Mouse (Mus musculus): ENCODE measurements around the gene Strn.

Gene Strn

DNA sequence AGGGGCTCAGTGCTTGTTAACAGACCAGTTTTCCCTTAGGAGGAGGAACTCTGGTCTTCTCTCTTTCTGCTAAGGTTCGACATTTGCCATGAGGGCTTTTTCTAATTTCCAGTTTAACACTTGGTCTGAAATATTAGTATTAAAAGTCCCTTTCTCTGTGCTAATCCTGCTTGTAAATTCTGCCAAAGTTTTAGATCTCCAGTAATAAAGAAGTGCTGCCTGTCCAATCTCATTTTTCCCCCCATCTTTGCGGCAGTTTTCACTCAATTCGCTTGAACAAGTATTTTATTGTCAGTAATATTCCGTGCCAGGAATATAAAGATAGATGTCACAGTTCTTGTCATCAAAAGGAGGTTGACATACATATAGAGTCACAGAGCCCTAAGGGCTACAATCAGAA lies at the start of gene Strn:
Gene Strn, minus strand, starts transcription at position 101 of the 400 bp plus-strand sequence.
- DNase-seq, result no peak

DNA sequence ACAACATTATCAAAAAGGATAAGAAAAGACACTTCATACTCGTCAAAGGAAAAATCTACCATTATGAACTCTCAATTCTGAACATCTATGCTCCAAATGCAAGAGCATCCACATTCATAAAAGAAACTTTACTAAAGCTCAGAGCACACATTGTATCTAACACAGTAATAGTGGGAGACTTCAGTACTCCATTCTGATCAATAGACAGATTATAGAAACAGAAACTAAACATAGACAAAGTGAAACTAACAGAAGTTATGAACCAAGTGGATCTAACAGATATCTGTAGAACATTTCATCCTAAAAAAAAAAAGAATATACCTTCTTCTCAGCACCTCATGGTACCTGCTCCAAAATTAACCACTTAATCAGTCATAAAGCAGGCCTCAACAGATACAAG lies 41.8 kb upstream of the Strn start:
- DNase-seq, result no peak

DNA sequence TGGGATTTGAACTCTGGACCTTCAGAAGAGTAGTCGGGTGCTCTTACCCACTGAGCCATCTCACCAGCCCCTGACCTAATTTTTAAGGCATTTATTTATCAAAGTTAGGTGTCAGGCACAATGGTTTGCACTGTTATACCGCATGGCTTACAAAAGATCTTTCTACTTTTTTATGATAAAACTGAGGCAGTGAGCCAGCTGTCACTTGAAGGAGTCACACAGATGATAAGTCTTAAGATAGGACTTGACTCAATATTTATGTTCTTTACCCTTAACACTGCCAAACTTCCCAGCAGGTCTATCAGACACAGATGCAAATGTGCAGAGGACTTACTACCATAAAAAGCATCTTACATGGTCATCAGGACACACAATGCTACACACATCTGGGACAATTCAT lies 35.3 kb upstream of the Strn start:
- no peak for DNase-seq

DNA sequence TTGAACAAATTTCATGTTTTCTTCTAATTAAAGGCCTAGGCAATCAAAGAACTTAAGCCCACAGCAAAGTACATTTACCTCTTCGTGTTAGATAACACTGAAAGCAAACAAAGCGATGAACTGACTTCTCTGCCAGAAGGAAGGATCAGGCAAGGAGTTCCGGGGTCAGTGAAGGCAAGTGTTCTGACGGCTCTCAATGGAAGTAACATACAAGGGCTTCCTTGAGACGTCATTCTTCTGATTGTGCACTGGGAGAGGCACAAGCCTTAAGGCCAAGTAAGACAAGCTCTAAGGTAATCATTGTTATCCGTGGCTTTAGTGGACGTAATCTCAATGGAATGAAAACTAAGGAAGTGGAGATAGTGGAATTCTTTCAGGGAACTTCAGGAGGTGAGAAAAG lies 33.9 kb upstream of the Strn start:
- no peak for DNase-seq

DNA sequence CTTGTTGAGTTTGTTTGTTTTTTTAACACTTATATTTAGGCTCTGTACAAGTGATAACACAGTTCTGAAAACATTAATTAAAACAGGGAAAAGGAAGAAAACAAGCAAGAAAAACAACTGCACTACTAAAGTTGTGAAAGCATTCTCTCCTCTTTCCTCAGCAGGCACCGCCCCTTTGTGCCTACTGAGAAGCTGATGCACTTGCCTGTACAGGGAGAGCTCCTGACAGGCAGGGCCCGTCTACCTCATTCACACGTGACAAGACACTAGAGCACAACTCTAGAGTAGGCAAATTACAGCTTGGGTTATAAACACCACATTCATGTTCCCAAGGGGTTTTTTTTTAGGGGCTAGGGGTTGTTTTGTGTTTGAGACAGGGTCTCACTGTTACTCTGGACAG lies 32.3 kb upstream of the Strn start:
- no peak for DNase-seq

DNA sequence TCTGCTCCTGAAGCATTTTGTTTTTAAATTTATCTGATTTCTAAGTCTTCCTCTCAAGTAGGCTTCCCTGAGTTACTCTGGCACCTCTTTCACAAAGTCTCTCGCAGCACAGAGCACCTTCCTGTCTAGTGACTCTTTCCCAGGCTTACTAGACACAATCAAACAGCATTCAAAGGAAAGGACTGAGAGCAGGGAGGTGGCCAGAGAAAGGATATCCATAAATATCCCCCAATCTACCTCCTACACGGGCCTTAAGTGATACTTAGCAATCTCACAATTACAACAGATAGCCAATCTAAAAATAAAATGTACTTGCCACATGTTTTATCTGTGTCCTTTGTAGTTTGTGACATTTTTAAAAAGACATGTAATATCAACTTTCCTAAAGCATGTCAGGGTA lies 31.9 kb upstream of the Strn start:
- no peak for DNase-seq

DNA sequence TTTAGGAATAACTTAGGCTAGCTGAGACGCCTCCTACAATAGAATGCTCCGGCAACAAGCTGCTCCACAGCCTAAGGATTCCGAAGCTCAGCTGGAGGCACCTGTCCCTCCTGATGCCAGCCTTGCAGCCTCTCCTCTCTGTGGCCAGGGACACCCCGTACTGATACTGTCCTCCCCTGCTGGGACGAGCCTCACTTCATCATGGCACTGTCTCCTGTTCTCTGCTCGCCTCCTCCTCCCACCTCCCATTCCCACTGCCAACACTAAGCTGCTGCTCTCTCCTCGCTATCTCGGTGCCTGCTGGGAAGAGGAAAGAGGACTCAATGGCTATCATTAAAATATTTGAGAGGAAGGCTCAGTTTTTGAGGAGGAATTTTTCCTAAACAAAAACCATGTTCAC lies 30.6 kb upstream of the Strn start:
- DNase-seq, result no peak

DNA sequence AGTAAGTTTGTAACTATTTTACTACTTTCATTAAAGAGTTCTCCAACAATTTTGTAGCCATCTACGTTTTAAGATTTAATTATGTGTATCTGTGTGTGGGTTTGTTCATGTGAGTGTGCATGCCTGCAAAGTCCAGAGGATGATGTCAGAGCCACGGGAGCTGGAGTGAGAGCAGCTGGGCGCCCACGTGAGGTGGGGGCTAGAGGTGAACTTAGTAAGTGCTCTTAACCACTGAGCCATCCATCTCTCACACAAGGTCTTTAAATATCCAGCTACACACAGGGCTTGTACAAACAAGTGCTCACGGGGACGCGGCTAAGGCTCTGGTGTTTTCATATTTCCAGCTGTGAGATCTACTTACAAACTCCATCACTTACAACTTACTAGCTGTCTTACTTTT lies 29.1 kb upstream of the Strn start:
- DNase-seq, result no peak

DNA sequence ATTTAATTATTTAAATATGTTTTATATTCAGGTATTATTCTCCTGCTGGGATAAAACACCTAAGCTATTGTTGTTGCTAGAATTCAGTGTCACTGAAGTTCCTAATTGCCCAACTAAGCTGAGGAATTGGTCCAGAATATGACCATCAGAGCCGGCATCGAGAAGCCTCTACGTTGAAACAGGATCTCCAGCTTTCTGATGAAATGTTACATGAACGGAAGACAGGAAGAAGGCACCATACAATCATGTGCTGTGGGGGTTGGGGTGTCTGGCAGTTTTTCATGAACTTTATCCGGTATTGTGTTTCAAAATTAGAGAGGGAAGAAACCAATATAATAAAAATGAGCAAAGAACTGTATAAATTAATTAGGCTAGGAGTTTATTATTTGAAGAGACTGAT lies 26.3 kb upstream of the Strn start:
- DNase-seq, result no peak

DNA sequence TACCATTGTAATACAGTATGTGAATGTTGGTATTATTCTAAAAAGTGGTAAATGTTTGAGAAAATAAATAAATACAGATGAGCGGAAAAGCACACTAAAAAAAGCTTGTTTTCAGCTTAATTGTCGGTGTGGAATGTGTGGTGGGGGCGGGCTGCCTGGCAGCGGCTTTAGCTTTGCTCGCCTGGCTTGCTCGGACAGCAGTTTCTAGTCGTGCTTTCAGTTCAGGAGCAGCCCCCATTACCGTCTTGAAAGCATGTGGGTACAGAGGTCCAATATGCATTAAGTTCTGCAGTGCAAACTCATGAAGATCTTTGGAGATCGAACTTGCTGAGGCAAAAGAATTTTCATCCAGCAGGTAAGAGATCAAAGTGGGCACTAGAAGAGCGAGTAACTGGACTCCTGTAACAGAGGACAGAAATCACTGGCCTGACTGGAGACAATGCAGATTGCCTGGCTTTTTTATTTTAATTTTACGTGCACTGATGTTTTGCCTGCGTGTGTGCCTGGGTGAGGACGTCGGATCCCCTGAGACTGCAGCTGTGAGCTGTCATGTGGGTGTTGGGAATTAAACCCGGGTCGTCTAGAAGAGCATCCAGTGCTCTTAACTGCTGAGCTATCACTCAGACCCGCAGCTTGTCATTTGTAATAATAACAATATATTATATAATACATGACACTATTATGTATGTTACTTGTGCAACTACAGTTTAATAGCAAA lies 16.1 kb upstream of the Strn start:
- no peak for DNase-seq

DNA sequence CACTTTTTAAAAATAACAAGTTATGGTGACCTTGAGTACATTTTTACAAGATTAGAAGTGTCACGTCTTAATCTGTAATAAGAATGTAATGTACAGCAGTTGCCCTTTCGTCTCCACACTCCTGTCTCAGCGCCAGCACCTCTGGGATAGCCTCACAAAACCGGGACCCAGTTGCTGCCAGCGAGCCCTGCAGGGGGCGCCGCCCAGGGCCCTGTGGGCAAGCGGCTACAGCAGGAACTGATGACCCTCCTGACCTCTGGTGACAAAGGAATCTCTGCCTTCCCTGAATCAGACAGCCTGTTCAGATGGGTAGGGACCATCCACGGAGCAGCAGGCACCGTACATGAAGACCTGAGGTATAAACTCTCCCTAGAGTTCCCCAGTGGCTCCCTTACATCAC lies 15.1 kb upstream of the Strn start:
- DNase-seq, result no peak

DNA sequence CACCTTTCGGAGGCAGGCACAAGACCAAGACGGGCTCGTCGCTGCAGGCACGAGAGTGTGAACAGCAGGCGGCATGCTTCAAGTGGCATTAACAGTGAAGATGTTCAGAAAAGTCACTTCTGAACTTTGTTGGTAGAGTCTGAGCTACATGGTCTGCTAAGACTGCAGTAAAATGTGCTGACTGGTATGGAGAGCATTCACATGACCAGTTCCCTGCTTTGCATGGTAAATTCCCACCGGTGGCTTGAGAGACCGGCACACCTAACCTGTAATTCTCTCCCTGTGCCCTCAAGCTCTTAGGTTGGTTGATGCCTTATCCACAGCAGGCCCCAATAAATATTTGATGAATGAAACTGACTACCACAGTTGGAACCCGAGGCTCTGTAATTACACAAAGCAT lies 11.4 kb upstream of the Strn start:
- no peak for DNase-seq

DNA sequence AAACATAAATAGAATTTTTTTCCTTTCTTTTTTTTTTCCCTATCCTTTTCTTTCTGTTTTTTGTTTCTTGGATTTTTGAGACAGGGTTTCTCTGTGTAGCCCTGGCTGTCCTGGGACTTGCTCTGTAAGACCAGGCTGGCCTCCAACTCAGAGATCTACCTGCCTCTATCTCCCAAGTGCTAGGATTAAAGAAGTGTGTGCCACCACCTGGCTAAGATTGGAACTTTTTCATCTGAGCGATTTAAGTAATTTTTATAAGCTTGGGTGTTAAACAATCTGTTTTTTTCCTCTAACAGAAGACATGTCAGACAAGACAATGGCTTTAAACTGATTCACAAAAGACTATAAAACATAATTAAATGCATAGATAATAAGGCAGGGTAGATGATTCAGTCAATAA lies 1.4 kb upstream of the Strn start:
- DNase-seq, result no peak

DNA sequence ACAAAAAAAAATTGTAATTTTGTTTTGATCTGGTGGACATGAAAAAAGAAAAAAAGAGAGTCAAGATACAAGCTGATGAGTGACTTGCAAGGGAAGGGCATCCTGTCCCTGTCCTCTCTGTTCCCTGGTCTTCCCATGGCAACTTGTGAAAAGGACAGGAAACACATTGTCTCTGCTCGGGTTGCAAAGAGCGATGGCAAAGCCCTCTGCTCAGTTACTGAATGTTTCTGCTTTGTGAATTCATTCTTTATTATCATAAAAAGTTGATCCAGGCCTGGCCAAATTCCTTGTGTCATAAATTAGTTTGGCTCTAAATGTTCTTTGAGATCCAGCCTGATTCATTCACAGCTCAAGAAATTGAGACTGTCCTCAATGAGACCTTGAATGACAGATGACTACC lies 775 bp upstream of the Strn start:
- no peak for DNase-seq

DNA sequence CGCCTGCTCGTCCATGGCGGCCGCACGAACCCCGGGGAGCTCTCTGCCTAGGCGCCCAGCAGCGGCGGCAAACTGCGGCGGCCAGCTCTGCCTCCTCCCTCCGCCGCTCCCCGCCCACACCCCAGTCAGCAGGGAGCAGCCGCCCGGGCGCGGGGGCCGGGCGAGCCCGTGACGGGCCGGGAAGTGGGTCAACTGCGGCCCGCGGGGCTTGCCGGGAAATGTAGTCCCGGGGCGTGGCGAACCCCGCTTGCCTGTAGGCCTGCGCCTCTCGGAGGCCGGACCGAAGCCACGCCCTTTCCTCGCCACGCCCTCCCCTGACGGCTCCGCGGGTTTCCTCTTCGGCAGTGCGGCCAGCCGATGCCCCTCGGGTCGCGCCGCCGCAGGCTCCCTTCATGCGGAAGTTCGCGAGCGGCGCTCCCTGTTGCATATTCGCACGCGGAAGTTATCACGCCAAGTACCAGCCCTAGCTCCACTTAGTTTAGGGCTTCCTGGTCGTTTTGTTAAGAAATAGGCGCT lies 465 bp downstream of the Strn start:
- DNase-seq, result peak; percentile 100

DNA sequence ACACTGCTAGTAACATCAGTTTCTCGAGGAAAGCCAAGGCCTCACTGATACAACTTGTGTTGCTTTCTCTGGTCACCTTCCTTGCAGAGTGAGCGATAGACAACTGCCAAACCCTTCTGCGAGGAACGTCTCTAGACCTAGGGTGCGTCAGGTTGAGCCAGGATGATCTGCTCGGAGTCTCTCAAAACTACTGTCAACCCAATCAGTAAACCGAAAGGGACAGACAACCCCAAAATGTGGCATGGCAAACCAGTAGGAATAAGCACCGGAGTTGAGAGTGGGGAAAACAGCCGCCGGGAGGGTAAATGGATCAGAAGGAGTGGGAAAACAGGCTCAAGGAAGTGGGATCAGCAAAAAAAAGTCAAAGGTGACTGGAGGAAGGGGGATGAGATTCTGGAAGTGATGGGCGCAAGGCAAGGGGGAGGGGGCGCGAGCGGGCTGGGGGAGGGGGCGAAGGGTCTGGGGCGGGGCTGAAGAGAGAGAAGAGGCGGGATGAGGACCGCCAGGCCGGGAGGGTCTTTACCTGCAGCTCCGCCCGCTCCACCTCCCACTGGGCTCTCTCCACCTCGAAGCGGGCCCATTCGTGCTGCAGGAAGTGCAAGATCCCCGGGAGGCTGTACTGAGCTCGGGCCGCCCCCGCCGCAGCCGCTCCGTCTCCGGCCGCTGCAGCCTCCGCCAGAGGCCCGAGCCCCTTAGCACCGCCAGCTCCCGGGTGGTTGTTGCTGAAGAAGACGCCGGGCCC lies 1.1 kb downstream of the Strn start:
- peak; percentile 6 for DNase-seq

DNA sequence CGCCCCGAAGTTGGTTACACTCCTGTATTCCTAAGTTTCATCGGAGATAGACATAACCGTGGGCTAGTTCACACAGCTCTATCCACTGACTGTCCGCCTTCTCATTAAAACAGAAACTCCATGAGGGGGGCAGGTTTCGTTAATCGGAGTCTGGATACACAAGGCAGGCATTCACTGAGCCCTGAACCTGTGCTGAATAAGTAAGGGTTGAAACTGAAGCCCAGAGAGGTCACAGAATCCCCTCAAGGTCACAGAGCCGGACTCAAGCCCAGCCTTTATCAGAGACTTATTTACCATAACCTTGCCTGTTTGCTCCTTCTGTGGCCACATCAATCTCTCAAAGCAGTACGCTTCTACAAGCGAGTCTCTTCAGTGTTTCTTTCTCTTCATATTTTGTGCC lies 2.2 kb downstream of the Strn start:
- no peak for DNase-seq

DNA sequence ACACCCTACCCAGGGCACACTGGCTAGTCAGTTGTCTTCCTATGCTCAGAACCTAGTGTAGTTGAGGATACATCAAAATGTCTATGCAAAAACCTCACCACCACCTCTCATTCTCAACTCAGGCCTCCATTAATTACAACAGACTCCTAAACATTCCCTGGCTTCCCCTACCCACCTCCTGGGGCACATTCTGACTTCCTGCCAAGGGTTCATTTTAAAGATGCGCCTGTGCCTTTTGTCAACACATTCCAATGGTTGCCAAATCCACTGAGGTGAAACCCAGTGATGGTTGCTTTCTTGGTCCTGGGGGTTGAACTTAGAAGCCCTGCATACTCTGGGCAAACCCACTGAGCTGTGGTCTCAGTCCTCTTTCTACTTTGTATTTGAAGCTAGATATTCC lies 4.9 kb downstream of the Strn start:
- no peak for DNase-seq

DNA sequence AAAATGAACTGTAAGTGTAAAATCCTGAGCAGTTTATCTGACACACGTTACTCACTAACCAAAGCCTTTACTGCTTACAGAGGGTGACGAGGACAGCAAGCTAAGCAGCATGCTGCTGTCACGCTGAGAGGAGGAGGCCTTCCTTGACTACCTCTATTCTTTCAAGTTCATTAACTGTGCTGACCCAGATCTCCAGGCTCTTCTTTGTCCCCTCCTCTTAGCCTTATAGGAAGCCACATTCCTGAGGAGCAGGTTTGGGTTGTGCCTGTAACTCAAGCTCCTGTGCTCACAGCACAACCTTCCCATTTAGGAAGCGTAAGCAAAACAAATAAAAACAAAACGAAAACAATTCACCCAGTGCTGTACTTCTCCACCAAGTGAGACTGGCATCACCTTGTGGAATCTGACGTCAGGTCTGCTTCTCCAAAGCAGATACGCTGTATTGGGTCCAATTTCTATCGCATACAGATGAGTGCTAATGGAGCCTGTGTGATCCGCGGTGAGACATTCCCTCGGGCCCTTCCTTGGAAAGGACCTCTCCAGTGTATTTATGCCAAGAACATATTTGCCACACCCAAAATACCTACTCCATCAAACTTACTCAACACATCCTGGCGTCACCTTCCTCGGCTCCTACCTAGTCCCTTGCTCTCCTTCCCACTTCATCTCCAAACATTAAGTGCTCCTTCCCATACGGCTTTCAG lies 10.1 kb downstream of the Strn start:
- no peak for DNase-seq

DNA sequence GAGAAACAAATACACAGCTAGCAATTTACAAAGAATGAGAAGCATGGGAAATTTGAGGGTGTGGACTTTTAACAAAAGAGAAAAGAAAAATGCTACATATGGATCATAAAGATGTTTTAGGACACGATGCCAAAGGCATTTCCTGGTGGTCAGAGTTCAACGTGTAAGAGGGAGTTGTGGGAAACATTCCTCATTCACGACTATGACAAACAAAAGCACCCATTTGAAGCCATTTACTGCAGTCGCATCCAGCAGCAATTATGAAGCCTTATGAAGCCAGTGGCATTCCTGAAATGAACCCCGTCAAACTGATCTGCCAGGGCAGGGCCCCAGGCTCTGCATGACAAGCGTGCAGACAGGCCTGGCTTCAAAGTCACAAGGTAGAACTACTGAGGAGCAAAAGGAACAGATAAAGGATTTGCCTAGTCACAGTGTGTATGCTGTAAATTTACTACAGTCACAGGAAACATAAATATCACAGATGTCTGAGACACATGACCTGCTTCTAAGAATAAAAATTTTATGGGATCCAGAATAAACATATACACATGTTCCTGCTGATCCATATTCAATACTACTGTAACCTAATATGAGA lies 12.4 kb downstream of the Strn start:
- no peak for DNase-seq

DNA sequence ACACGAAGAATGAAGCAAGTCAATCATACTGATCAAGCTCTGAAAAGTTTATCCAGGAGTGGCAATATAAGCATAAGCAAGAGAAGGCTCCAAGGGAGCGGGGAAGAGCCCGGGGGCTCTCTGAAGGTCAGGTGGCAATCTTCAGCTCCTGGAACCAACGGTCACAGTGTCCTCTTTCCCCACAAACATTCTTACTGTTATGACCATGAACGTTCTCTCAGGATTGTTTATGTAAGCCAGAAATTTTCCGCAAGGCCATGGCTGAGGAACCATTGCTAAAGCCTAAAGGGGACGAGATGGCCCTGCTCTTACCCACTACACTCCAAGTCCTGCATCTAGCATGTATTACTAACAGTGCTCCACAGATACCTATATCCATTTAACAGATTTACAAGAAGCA lies 15.3 kb downstream of the Strn start:
- DNase-seq, result no peak

DNA sequence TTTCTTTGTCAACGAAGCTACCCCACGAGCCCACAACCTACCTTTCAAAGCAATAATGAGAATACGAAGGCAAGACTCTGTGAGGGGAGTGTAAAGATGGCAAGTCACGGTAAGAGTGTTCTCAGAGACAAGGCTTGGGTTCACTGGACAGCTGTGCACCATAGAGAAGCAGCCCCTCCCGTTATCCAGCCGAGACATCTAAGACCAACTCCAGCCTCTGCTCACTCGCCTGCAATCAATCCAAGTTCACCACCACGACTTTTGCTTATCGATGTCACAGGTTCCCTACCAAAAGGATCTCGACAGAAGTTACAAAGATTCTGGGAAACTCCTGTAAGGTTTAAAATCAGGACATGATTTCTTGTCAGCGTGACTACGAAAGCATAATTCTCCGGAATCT lies 17.9 kb downstream of the Strn start:
- no peak for DNase-seq

DNA sequence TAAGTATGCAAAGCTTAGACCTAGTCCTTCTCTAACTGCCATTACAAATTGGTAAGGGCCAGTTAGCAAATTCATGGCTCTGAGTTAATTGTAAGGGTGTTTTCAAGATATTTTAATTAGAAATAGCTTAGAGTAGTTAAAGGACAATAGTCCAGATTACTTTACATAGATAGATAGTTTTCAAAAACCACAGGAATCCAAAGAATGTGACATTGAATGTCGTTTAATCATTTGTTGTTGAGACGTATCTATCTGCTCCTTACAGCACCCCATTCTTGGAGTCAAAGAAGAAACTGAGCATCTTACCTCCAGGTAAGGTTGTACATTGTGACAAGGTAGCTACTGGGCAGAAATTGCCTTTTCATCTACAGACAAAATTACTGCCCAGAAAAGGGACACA lies 26.7 kb downstream of the Strn start:
- DNase-seq, result no peak

DNA sequence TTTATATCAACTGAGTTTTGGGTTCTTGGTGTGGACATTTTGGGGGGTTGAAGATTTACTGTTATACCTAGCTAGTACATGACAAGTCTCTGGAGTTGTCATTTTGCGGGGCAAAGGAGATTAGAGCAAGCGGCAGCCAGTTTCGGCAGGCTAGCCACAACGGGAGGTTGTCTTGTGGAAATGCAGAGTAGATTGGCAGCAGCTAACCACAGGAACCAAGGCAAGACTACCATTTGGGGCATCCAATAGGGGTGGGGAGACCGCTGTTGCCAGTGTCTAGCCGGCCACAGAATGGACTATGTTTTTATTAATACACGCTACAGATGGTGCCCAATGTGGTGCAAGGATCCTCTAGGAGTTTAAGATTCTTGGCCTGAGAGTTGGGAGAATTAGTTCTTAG lies 28.6 kb downstream of the Strn start:
- DNase-seq, result no peak
